Mouse (Mus musculus) bone marrow macrophage, adult 2 months (primary cell): ENCODE measurements around the gene Rasgrp2.

ENCODE experiments used
- CTCF ChIP-seq: IDR thresholded peaks from 2 replicates; pipeline ENCODE4 v1.5.1; 2012; ENCODE audit warnings: low read depth, mild to moderate bottlenecking, low read length, moderate library complexity
- POLR2A ChIP-seq: IDR thresholded peaks from 2 replicates; pipeline ENCODE4 v1.6.1; 2012; ENCODE audit warnings: mild to moderate bottlenecking, low read depth, low read length, borderline replicate concordance

DNA sequence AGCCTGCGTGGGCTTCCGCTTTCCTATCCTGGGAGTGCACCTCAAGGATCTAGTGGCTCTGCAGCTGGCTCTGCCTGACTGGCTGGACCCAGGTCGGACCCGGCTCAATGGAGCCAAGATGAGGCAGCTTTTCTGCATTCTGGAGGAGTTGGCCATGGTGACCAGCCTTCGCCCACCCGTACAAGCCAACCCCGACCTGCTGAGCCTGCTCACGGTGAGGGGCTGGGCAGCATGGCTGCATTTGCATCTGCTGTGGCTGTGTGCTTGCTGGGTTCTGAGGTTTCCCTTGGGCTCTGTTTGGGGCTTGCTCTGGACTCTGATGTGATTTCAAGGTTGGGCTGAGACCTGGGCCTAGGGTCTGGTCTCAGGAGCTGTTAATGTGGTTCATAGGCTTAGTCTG, 8.0 kb downstream of the Rasgrp2 start:
- TF ChIP-seq POLR2A (no peak), CTCF (no peak)
